Mouse (Mus musculus) midbrain, postnatal 0 days (tissue): Measurements from ENCODE around the gene Arhgef39. TPM values are rescaled to one million over a fixed set of nuclear protein-coding genes. Genes with fewer than 3 reads are reported as not detected.

Experiments
- ATAC-seq: fragments of 200-750 bp; cut with Nextera tagmentation; 2 replicates; pipeline ENCODE4 v1.8.0; 2017; ENCODE audit warnings: moderate number of reproducible peaks, mild to moderate bottlenecking, moderate TSS enrichment, moderate library complexity; ENCODE audit not compliant: low FRiP score
- DNase-seq: peaks from one replicate; pipeline ENCODE4 v3.0.0-alpha.2; 2015; ENCODE audit warnings: low spot score
- H3K27ac ChIP-seq: fragments of 300-500 bp; sonication (generic); 2 replicates; pipeline ENCODE4 v1.5.1; 2014; ENCODE audit warnings: low read depth, mild to moderate bottlenecking, low read length, mixed read lengths
- H3K27me3 ChIP-seq: fragments of 300-500 bp; sonication (generic); 2 replicates; pipeline ENCODE4 v1.6.1; 2014; ENCODE audit warnings: low read length, control low read depth, mixed read lengths; ENCODE audit not compliant: insufficient read depth
- H3K36me3 ChIP-seq: fragments of 300-500 bp; sonication (generic); 2 replicates; pipeline ENCODE4 v1.6.1; 2014; ENCODE audit warnings: low read length, control low read depth, mixed read lengths; ENCODE audit not compliant: insufficient read depth
- H3K4me1 ChIP-seq: fragments of 300-500 bp; sonication (generic); 2 replicates; pipeline ENCODE4 v1.6.1; 2014; ENCODE audit warnings: mild to moderate bottlenecking, control low read depth, antibody characterized with exemption, low read length, mixed read lengths; ENCODE audit not compliant: insufficient read depth
- H3K4me2 ChIP-seq: fragments of 300-500 bp; sonication (generic); 2 replicates; pipeline ENCODE4 v1.6.1; 2014; ENCODE audit warnings: low read depth, mild to moderate bottlenecking, low read length, mixed read lengths; ENCODE audit not compliant: poor library complexity, severe bottlenecking
- H3K4me3 ChIP-seq: fragments of 300-500 bp; sonication (generic); 2 replicates; pipeline ENCODE4 v1.5.1; 2014; ENCODE audit warnings: low read depth, mild to moderate bottlenecking, low read length, moderate library complexity
- H3K9ac ChIP-seq: fragments of 300-500 bp; sonication (generic); replicated peaks from 2 replicates; pipeline ENCODE4 v1.6.1; 2014; ENCODE audit warnings: mild to moderate bottlenecking, low read length, moderate library complexity, mixed read lengths; ENCODE audit not compliant: poor library complexity, severe bottlenecking
- H3K9me3 ChIP-seq: fragments of 300-500 bp; sonication (generic); 2 replicates; pipeline ENCODE4 v1.6.1; 2016; ENCODE audit warnings: low read length, control low read depth
- CTCF ChIP-seq: IDR thresholded peaks from 2 replicates; pipeline ENCODE4 v1.5.1; 2016; ENCODE audit warnings: antibody characterized with exemption, mild to moderate bottlenecking
- WGBS: fragments of 180-500 bp; shearing (Covaris S2); extraction: QIAGEN DNeasy Blood & Tissue Kit; methylation state at CpG from one replicate; pipeline ENCODE4 v1.1.7; 2014; 5-methylcytosine and 5-hydroxymethylcytosine counted together
- polyA plus RNA-seq: library from polyadenylated mRNA; unstranded; fragments of >200 nt; fragmentation: Nextera tagmentation; extraction: Ambion mirVana; gene quantifications from 2 replicates; pipeline ENCODE4 v1.2.1, GENCODE M21; 2015
- total RNA-seq: library from RNA; depleted of rRNA; stranded (reverse); fragments of >200 nt; gene quantifications from 2 replicates; pipeline ENCODE4 v1.2.3, GENCODE M21; 2014

The Arhgef39 gene
- total and polyA plus RNA-seq, 2 experiments from 2014 or later = 2.3 to 16.1 TPM

- no peak overlapping the region for H3K9ac ChIP-seq
- no peaks in the 10 kb centered on the region for H3K4me1 ChIP-seq
- no peak for ATAC-seq
- H3K9me3 ChIP-seq = no peaks in the 10 kb centered on the region
- H3K27me3 ChIP-seq = no peaks in the 10 kb centered on the region
- no peaks in the 10 kb centered on the region for H3K36me3 ChIP-seq
- 79% methylated on average over 1 of the region's 1 CpGs for WGBS
- H3K4me3 ChIP-seq = no peak overlapping the region
- TF ChIP-seq CTCF = no peak
- H3K4me2 ChIP-seq = no peak overlapping the region
- no peak for DNase-seq
- no peak overlapping the region for H3K27ac ChIP-seq
Observed at GRCm38 (mm10) chr4:43473636-43474035, 25.9 kb downstream of the Arhgef39 start.

GRCm38 (mm10) chr4:43470301-43470700 is 29.2 kb downstream of the Arhgef39 start:
- Histone ChIP-seq H3K4me3 (no peak overlapping the region), H3K9ac (no peak overlapping the region), H3K4me1 (no peaks in the 10 kb centered on the region), H3K9me3 (no peaks in the 10 kb centered on the region), H3K27ac (no peak overlapping the region), H3K36me3 (no peaks in the 10 kb centered on the region), H3K4me2 (no peak overlapping the region), H3K27me3 (no peaks in the 10 kb centered on the region)
- no peak for ATAC-seq
- DNase-seq = no peak
- WGBS = 95% methylated on average over 10 of the region's 10 CpGs
- TF ChIP-seq CTCF = no peak

GRCm38 (mm10) chr4:43466872-43467271 is 32.6 kb downstream of the Arhgef39 start:
- DNase-seq (no peak), ATAC-seq (no peak)
- Histone ChIP-seq H3K9me3 (no peaks in the 10 kb centered on the region), H3K4me1 (no peaks in the 10 kb centered on the region), H3K4me3 (no peak overlapping the region), H3K4me2 (no peak overlapping the region), H3K36me3 (no peaks in the 10 kb centered on the region), H3K27me3 (no peaks in the 10 kb centered on the region), H3K9ac (no peak overlapping the region), H3K27ac (no peak overlapping the region)
- TF ChIP-seq CTCF = no peak
- 86% methylated on average over 7 of the region's 7 CpGs for WGBS

GRCm38 (mm10) chr4:43465935-43466334 is 33.6 kb downstream of the Arhgef39 start:
- Histone ChIP-seq H3K27ac (no peak overlapping the region), H3K4me1 (no peaks in the 10 kb centered on the region), H3K4me3 (no peak overlapping the region), H3K9me3 (no peaks in the 10 kb centered on the region), H3K4me2 (no peak overlapping the region), H3K27me3 (no peaks in the 10 kb centered on the region), H3K9ac (no peak overlapping the region), H3K36me3 (no peaks in the 10 kb centered on the region)
- no peak for TF ChIP-seq CTCF
- ATAC-seq (no peak), DNase-seq (no peak)
- 88% methylated on average over 6 of the region's 6 CpGs for WGBS

DNA sequence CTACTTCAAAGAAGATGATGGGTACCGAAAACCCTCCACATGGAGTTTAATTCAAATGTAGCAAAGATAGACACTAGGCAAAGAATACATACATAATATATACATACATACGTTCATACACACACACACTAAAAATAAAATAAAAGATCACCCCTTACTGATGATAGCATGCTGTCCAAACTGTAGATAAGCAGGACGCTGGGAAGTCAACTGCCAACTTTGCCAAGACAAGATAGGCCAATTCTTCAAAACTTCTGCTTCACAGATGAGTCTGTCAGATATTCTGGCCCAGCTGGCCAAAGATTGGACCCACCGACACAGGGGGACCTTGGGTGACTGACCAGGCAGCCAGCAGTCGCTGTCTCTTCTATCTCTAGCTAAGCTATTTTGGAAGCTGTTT is 36.4 kb downstream of the Arhgef39 start:
- no peak overlapping the region for H3K27ac ChIP-seq
- 93% methylated on average over 5 of the region's 5 CpGs for WGBS
- H3K9ac ChIP-seq = no peak overlapping the region
- H3K36me3 ChIP-seq = no peaks in the 10 kb centered on the region
- no peaks in the 10 kb centered on the region for H3K4me1 ChIP-seq
- no peak overlapping the region for H3K4me2 ChIP-seq
- ATAC-seq (no peak), DNase-seq (no peak)
- no peaks in the 10 kb centered on the region for H3K9me3 ChIP-seq
- no peak for TF ChIP-seq CTCF
- no peak overlapping the region for H3K4me3 ChIP-seq
- H3K27me3 ChIP-seq = no peaks in the 10 kb centered on the region

DNA sequence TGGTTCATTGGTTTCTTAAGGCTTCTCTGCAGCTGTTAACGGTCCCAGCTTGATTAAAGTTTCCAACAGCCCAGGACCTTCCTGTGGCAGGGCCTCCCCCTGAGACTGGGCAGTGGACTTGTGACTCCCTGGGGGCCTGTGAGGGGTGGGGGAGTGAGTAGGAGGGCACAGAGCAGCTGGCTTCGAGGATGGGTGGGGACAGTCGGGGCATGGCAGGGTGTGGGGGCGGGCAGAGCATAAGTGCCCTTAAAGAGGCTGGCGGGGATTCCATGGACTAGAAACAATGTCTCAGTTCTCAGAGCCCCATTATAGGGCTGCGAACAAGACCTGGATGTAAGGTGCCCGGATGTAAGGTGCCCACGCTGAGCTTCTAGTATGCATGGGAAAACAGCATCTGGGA is 42.4 kb downstream of the Arhgef39 start:
- 20% methylated on average over 8 of the region's 8 CpGs for WGBS
- no peak overlapping the region for H3K27ac ChIP-seq
- peaks cover 7% of the 10 kb centered on the region; the same call in 1 of the 2 replicates for H3K27me3 ChIP-seq
- H3K9me3 ChIP-seq = no peaks in the 10 kb centered on the region
- DNase-seq (no peak), ATAC-seq (no peak)
- H3K4me2 ChIP-seq = no peak overlapping the region
- no peaks in the 10 kb centered on the region for H3K36me3 ChIP-seq
- H3K4me3 ChIP-seq = no peak overlapping the region
- H3K4me1 ChIP-seq = no peaks in the 10 kb centered on the region
- H3K9ac ChIP-seq = no peak overlapping the region
- TF ChIP-seq CTCF = no peak
